Mouse (Mus musculus): ENCODE measurements around the gene Wwox.
A peak's percentile ranks its signal among the peaks of the same experiment; 100 is the strongest.

The Wwox gene

DNA sequence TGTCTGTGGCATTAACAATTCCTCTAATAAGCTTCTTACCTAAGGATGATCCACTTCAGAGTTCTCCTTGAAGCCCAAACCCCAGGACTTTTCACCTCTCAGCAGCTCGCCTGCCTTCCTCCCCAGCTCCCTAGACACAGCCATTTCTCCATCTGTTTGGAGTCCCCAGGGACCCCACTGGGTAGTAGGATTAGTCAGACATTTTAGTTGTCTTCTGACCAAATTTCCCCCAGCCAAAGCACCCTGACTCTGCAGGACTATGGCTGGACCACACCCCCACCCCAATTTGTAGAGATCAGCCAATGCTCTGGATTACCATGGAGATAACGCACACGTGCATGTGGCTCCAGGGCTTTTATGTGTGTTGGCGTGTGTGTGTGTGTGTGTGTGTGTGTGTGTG, 451.8 kb downstream of the Wwox start:
- no peak for DNase-seq (ENCODE audit: low read depth, low spot score)

GRCm38 (mm10) chr8:114897432-114897831, 458.0 kb downstream of the Wwox start:
- no peak for DNase-seq (ENCODE audit: low read depth, low spot score)

DNA sequence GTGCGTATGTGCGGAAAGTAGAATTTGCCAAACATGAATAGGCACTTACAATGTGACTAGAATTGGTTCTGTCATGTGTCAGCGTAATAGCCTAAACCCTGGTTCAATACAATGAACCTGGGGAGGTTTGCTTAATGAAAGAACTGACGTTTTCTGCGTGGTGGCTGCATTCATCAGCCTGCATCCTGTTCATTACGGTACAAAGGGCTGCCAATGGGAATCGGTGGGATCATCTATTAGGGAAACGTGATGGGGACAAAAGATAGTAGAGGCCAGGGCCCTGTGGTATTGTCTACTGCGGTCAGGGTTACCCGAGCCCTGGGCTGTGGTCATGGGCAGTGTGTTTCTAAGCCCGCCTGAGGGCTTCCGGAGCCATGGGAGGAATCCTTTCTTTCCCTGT, 459.7 kb downstream of the Wwox start:
- DNase-seq (ENCODE audit: low read depth, low spot score): no peak

DNA sequence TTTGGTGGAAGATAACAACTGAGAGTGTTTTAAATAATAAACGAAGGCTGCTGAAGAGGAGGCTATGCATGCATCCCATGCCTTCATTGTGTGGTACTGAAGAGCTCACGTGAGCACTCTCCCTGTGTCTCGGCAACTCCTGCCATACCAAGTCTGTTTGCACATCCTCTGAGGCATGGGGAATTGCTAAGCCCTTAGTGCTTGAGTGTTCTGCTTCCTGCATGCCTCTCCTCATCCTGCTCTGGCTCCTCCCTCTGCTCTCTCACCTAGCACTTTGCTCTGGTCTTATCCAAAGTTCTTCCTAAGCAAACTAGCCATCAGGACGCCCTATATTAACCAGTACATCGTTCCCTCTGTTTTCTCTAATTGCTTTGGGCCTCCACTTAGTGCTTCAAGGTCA, 463.1 kb downstream of the Wwox start:
- DNase-seq (ENCODE audit: low read depth, low spot score): no peak

DNA sequence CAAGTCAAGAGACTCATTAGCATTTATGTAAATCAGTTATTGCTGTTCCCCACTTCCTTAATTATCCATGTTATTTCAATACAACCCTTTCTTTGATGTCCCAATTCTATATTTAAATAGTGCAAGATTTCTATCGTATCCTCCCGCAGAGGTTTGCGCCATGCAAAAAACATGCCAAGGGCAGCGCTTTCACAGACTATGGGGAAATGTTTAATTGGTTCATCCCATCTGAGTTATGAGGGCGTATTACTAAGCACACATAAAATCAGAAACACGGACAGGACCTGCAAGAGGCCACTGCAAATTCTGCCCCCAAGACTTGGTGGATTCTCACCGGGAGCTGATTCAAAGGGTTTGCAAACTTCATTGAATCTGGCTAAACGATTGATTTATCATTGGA, 468.6 kb downstream of the Wwox start:
- DNase-seq (ENCODE audit: low read depth, low spot score): no peak

DNA sequence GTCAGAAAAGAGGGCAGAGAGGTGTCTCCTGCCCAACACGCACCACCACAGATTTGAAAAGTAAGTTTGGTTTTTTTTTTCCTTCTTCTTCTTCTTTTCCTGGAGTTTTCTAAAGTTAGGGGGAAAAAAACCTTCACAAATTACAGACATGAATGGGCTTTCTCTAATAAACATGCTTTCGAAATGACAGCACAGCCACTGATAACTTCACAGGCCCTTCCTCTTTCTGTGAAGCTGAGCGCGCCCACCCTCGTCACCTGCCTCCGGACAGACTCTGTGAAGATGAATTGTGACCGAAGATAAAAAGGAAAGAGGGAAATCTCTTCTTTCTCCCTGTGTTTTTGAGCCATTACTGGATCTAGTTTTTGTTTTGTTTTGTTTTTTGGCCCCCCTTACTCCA, 469.1 kb downstream of the Wwox start:
- DNase-seq (ENCODE audit: low read depth, low spot score): no peak

DNA sequence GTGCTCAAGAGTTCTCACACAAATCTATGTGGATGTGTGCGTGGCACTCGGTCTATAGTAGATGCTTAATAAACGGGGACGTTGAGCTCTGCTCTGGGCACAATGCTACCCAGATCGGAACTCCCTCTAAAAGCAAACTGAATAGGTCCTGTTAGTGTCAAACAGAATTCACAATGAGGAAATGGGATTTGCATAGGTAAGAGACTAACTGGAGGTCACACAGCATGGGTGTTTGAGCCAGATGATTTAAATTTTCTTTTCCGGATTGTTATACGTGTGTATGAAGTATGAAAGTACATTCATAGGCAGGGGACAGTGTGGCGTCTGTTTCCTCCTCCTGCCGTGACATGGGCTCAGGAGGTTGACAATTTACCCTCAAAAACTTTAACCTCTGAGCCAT, 469.7 kb downstream of the Wwox start:
- DNase-seq (ENCODE audit: low read depth, low spot score): no peak

DNA sequence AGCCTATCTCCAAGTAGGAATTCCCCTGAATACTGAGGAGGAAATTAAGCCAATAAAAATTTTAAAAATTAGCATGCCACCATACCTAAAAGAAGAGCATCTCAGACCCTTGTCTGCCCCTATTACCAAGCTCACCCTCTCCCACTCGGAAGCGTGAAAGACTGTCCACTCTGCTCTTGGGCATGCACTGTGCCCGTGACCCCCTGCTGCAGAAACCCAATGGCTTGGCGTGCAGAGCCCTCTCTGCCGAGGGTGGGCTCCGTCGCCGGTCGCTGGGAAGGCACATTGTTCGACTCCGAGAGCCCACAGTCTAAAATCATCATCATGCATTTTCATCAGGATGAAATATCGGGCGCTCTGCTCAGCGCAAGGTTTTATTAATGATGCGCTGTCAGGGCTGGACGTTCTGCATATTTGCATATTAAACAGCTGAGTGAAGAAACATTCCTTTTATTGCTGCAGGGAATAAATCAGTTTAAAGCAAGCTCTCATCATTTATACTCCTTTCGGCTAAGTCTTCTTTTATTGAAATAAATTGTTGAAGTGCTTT, 471.7 kb downstream of the Wwox start:
- no peak for DNase-seq (ENCODE audit: low read depth, low spot score)

GRCm38 (mm10) chr8:114923629-114924028, 484.2 kb downstream of the Wwox start:
- peak; percentile 16 for DNase-seq (ENCODE audit: low read depth, low spot score)

DNA sequence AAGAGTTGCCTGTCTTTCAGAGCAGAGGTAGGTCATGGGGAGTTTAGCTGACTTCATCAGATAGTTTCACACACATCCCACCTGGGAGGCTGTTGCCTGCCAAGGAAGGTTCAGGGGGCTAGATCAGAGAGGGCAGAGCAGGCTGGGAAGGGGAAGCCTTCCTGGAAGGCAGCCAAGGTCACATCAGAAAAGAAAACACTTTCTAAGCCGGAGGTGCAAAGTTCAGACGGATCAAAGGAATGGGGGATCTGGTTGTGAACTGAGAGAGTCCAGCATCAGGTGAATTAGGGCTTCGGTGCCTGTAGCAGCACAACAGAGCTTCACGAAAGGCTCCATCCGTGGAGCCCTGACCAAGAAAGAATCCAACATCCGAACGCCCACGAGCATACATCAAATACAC, 488.0 kb downstream of the Wwox start:
- no peak for DNase-seq (ENCODE audit: low read depth, low spot score)

DNA sequence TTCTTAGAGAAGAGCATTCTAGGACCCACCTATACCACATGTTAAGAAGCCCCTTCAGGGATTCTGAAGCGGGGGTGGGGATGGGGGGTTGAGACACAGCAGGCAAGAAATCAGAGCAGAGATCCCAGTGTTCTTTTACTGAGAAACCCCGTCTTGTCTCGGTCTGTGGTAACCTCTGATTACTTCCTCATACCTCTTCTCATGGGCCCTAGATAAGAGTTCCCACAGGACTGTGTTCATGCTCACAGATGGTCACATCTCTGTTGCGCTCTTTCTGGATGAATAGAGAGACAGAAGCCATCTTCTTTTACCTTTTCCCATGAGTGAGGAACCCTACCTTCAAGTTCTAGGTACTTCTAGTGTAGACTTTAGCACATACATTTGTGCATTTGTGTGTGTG, 488.5 kb downstream of the Wwox start:
- DNase-seq (ENCODE audit: low read depth, low spot score): no peak

GRCm38 (mm10) chr8:114929597-114929996, 490.1 kb downstream of the Wwox start:
- no peak for DNase-seq (ENCODE audit: low read depth, low spot score)

- DNase-seq (ENCODE audit: low read depth, low spot score): no peak
Observed at GRCm38 (mm10) chr8:114932071-114932630, 492.7 kb downstream of the Wwox start.

DNA sequence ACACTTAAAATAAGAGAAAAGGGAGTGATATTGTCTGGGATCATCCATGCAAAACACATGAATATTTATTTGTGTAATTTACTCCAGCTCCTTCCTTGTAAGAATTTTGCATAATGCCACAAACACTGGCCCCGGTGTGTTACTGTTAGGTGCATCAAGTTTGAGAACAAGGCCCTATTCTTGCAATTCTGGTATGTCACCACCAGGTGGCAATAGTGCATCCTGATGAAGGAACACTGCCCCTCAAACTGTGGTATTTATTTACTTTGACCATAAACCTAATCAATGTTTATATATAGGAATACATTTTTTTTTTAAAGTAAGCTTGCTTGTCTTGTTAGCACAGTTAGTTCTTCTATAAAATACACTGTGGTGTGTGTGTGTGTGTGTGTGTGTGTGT, 493.8 kb downstream of the Wwox start:
- peak; percentile 57 for DNase-seq (ENCODE audit: low read depth, low spot score)

- DNase-seq (ENCODE audit: low read depth, low spot score): no peak
Observed at GRCm38 (mm10) chr8:114936887-114937286, 497.4 kb downstream of the Wwox start.

DNA sequence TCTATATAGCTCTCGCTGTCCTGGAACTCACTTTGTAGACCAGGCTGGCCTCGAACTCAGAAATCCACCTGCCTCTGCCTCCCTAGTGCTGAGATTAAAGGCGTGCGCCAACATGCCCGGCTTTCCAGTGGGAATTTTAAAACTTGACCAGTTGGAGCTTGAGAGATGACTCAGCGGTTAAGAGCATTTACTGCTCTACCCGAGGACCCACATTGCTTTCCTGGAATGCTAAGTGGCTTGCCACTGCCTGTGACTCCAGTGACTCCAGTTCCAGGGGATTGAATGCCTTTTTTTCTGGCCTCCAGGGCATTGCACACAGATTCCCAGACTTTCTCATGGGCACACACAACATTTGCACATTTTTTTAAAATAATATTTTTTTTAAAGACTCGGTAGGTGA, 499.9 kb downstream of the Wwox start:
- DNase-seq (ENCODE audit: low read depth, low spot score): no peak

GRCm38 (mm10) chr8:114941096-114941495, 501.6 kb downstream of the Wwox start:
- DNase-seq (ENCODE audit: low read depth, low spot score): no peak

GRCm38 (mm10) chr8:114941644-114942043, 502.2 kb downstream of the Wwox start:
- DNase-seq (ENCODE audit: low read depth, low spot score): no peak

GRCm38 (mm10) chr8:114947921-114948320, 508.5 kb downstream of the Wwox start:
- DNase-seq (ENCODE audit: low read depth, low spot score): no peak

DNA sequence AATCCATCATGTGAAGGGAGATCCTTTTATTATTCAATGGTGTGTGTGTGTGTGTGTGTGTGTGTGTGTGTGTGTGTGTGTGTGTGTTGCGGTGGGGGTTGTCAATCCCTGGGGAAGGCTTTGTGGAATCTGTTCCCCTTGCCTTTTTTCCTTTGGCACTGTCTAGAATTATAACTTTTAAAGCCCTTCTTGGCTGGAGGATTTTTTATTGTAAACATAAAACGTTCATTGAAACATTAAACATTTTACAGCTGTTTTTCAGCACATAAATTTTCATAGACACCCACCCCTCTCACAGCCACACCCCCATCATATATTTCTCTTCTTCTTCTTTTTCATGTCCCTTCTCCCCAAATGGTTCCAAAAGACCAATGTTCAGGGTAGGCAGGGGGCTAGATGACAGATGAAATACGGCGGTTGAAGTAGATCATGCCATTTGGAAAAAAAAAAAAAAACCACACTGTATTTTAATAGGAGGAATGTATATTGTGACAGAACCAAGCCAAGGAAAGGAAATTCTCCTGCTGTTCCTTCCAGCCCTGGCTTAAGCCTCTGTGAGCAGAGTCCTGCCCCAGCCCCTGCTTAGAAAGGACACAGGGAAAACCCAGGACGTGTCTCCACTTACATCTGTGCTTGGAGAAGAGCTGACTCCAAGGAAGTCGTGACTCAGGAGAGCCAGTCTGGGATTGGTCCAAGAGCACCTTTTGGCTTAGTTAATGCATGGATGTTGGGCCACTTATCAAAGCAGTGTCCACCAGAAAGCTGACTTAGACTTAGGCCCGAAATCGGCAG, 517.1 kb downstream of the Wwox start:
- DNase-seq (ENCODE audit: low read depth, low spot score): no peak

DNA sequence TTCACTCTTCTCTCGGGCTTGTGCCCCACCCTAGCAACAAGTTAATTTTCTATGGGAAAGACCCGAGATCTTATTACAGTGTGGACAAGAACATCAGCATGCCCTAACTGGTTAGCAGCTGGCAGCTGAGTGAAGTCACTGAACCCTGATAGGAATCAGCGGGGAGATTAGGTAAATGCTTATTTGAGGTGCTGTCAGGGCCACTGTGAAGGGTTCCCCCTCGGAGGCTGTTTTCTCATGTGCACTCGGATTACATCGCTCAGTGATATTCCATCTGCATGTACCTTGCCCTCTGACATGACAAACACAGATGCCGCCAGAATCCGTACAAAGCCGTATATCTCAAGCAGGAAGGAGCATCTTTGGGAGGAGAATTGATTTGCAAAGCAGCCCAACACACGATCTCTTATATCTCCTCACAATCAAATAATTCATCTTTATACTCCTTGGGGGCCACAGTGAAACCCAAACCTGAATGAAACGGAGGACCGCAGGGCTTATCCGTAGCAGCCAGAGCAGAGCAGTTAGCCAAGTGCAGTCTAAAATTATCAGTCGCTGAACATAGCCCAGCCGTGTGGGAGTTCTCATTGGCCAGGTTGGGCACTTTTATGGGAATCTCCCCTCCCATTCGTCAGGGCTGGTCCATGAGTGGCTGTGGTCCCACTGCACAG, 519.1 kb downstream of the Wwox start:
- no peak for DNase-seq (ENCODE audit: low read depth, low spot score)

- no peak for DNase-seq (ENCODE audit: low read depth, low spot score)
Observed at GRCm38 (mm10) chr8:114959406-114959805, 520.0 kb downstream of the Wwox start.

- no peak for DNase-seq (ENCODE audit: low read depth, low spot score)
Observed at GRCm38 (mm10) chr8:114962494-114962893, 523.0 kb downstream of the Wwox start.

All from R1 (cell line).